Mouse (Mus musculus): Measurements from ENCODE around the gene Rhbdl1.

GRCm38 (mm10) chr17:25878611-25879180, 41.6 kb upstream of the Rhbdl1 start:
- no peak for TF ChIP-seq CTCF (IDR thresholded peaks at IDR 0.05; ENCODE audit: low read depth, low read length)
- no peak for TF ChIP-seq POLR2A (IDR thresholded peaks at IDR 0.05; ENCODE audit: extremely low read depth, insufficient read depth, low read length)

Data from liver, adult 2 months (tissue).